Mouse (Mus musculus) G1E (cell line): ENCODE data around the gene Txn1. TPM values are rescaled to one million over a fixed set of nuclear protein-coding genes. Genes with fewer than 3 reads are reported as not detected.

Experiments used
- ATAC-seq: 2 replicates; pipeline ENCODE4 v1.8.0; 2016; ENCODE audit warnings: mild to moderate bottlenecking; ENCODE audit not compliant: insufficient number of reproducible peaks, poor library complexity, low FRiP score, severe bottlenecking; ENCODE audit errors: extremely low read depth
- DNase-seq: peaks from one replicate; pipeline ENCODE4 v3.0.0; 2012; ENCODE audit warnings: low spot score
- H3K27me3 ChIP-seq: 2 replicates; pipeline ENCODE4 v1.6.1; 2012; ENCODE audit warnings: mild to moderate bottlenecking, low read length, inconsistent platforms; ENCODE audit not compliant: insufficient read depth
- H3K36me3 ChIP-seq: replicated peaks from 2 replicates; pipeline ENCODE3; 2012; ENCODE audit warnings: mild to moderate bottlenecking, inconsistent platforms
- H3K4me1 ChIP-seq: 2 replicates; pipeline ENCODE4 v1.6.1; 2012; ENCODE audit warnings: low read depth, low read length, inconsistent platforms, mixed read lengths; ENCODE audit not compliant: insufficient read depth
- H3K4me3 ChIP-seq: 2 replicates; pipeline ENCODE4 v1.5.1; 2012; ENCODE audit warnings: low read depth, mild to moderate bottlenecking, inconsistent platforms, low read length, moderate library complexity, mixed read lengths
- H3K9me3 ChIP-seq: replicated peaks from 2 replicates; pipeline ENCODE4 v1.6.1; 2012; ENCODE audit warnings: inconsistent platforms
- CTCF ChIP-seq: IDR thresholded peaks from 2 replicates; pipeline ENCODE4 v1.5.1; 2012; ENCODE audit warnings: low read depth, low read length, inconsistent platforms, mixed read lengths
- GATA1 ChIP-seq: IDR thresholded peaks from 2 replicates; pipeline ENCODE4 v1.6.1; 2012; ENCODE audit warnings: borderline replicate concordance, low read length, inconsistent platforms, mixed read lengths
- GATA2 ChIP-seq: IDR thresholded peaks from 2 replicates; pipeline ENCODE4 v1.6.1; 2012; ENCODE audit warnings: low read depth, low read length, inconsistent platforms, borderline replicate concordance
- POLR2AphosphoS5 ChIP-seq: IDR thresholded peaks from 2 replicates; pipeline ENCODE4 v1.6.1; 2012; ENCODE audit warnings: low read depth, low read length, inconsistent platforms; ENCODE audit not compliant: insufficient replicate concordance
- TAL1 ChIP-seq: conservative IDR thresholded peaks from 2 replicates; pipeline ENCODE4 v1.6.1; 2012; ENCODE audit warnings: low read depth, low read length, inconsistent platforms, mixed read lengths
- polyA plus RNA-seq: library from polyadenylated mRNA; stranded (reverse); fragments of >175 nt; gene quantifications from 2 replicates; pipeline ENCODE4 v1.2.3, GENCODE M21; 2012
- total RNA-seq, 2 experiments: library from RNA; stranded (forward) in 1 of 2; stranded (reverse) in 1 of 2; fragments of 200-1000 nt in 1 of 2; fragments of >200 nt in 1 of 2; fragmentation: Nextera tagmentation in 1 of 2; gene quantifications; 2 replicates each; pipeline ENCODE4 v1.2.3; 2014 to 2017

Txn1 gene
- total and polyA plus RNA-seq, 3 experiments = 54.6 to 298 (median 189) TPM

DNA sequence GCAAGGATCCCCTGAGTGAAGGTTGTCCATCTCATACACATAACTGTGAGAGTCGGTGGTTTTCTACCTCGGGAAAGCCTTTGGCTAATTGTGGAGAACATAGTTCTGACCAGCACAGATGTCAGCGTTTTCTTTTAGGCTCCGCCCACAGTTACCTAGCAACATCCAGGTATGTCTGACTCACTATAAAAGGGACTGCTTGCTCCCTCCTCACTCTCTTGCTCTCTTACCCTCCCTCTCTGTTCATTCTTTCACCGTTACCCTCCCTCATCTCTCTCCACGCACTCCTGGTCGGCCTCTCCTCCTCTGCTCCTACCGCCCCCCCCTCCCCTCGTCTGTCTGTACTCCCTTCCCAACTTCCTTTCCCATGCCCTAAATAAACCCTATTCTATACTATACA is 51.6 kb downstream of the Txn1 start:
- H3K27me3 ChIP-seq = no peaks in the 10 kb centered on the region
- DNase-seq (no peak), ATAC-seq (no peak)
- no peak for TF ChIP-seq GATA2
- peaks cover 39% of the 10 kb centered on the region for H3K9me3 ChIP-seq
- no peaks in the 10 kb centered on the region for H3K4me1 ChIP-seq
- H3K36me3 ChIP-seq = no peaks in the 10 kb centered on the region
- no peak overlapping the region for H3K4me3 ChIP-seq

DNA sequence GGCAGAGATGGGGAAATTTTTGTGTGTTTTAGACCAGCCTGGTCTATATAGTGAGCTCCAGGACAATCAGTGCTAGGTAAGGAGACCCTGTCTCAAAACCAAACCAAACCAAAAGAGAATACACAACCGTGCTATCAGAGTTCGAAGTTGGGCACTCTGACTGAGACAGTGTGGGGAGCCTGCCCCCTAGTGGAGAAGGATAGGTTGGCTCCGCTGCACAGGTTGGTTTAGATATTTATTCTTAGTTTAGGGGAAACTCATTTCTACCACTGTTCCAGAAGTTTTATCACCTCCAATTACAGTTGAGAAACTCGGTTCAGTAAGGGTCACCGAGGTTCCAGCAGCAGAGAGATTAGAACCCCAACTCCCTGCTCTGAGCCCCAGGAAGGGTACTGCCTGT is 52.0 kb downstream of the Txn1 start:
- ATAC-seq (no peak), DNase-seq (no peak)
- Histone ChIP-seq H3K36me3 (no peaks in the 10 kb centered on the region), H3K27me3 (no peaks in the 10 kb centered on the region), H3K4me3 (no peak overlapping the region), H3K4me1 (no peaks in the 10 kb centered on the region), H3K9me3 (peaks cover 39% of the 10 kb centered on the region)
- TF ChIP-seq GATA2 (no peak), TAL1 (no peak)

DNA sequence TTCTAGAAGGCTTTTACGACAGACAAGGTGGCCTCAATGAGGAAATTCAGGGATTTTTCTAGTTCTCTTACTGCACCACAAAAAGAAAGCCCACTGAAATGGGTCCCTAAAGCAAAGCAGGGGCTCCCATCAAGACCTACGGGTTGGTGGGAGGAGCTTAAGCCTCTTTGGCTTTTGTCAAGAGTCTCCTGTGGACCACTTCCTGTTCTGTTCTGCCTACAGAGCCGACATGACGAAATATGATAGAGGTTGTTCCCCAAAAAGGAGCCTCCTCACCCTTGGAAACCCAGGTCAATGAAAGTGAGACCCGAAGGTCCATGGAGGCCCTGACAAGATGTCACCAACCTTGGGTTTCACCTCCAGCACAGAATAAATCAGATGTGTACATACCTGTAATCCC is 53.6 kb downstream of the Txn1 start:
- Histone ChIP-seq H3K36me3 (no peaks in the 10 kb centered on the region), H3K27me3 (no peaks in the 10 kb centered on the region), H3K4me1 (no peaks in the 10 kb centered on the region), H3K9me3 (peaks cover 30% of the 10 kb centered on the region), H3K4me3 (no peak overlapping the region)
- no peak for TF ChIP-seq TAL1
- no peak for TF ChIP-seq POLR2AphosphoS5
- TF ChIP-seq GATA2 = no peak
- no peak for TF ChIP-seq GATA1
- no peak for TF ChIP-seq CTCF
- no peak for ATAC-seq
- DNase-seq = no peak

DNA sequence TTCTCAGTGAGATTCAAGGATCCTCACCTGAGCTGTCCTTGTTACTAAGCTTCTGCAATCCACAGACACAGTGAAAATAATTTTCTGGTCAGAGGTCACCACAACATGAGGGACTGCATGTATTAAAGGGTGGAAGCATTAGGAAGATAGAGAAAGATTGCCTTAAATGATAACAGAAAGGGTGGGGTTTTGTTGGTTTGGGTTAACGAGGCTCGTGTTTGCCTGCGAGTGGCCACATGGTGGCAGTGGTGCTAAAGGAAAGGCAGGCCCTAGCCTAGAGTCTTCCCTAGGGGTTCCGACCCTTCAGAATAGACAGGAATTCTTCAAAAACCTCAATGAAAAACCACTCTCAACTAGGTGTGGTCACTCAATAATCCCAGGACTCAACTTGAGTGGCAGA is 55.0 kb downstream of the Txn1 start:
- no peak for DNase-seq
- H3K9me3 ChIP-seq = peaks cover 33% of the 10 kb centered on the region
- no peak for TF ChIP-seq POLR2AphosphoS5
- TF ChIP-seq GATA2 = no peak
- no peak for TF ChIP-seq TAL1
- TF ChIP-seq GATA1 = no peak
- TF ChIP-seq CTCF = no peak
- H3K36me3 ChIP-seq = no peaks in the 10 kb centered on the region
- no peak overlapping the region for H3K4me3 ChIP-seq
- no peak for ATAC-seq
- no peaks in the 10 kb centered on the region for H3K4me1 ChIP-seq
- H3K27me3 ChIP-seq = no peaks in the 10 kb centered on the region

DNA sequence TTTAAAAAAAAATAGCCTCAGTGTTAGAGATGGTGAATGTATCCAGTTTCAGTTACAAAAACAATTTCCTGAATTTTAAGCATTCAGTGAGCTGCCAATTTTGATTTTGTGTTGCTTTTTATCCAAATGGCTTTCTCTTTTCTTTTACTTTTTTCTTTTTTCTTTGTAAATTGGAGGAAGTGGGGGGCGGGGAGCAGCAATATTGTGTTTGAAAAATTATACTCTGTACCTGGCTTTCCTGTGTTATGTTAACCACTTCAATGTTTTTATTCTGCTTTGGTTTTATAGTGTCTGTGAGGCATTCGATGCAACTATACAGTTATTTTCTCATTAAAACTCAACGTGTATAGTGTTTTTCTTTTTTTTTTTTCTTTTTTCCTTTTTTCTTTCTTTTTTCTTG is 59.6 kb downstream of the Txn1 start:
- H3K4me3 ChIP-seq = no peak overlapping the region
- H3K9me3 ChIP-seq = peaks cover 28% of the 10 kb centered on the region
- H3K4me1 ChIP-seq = no peaks in the 10 kb centered on the region
- ATAC-seq (no peak), DNase-seq (no peak)
- no peaks in the 10 kb centered on the region for H3K36me3 ChIP-seq
- no peaks in the 10 kb centered on the region for H3K27me3 ChIP-seq
- TF ChIP-seq CTCF (no peak), GATA1 (no peak), GATA2 (no peak), POLR2AphosphoS5 (no peak), TAL1 (no peak)

DNA sequence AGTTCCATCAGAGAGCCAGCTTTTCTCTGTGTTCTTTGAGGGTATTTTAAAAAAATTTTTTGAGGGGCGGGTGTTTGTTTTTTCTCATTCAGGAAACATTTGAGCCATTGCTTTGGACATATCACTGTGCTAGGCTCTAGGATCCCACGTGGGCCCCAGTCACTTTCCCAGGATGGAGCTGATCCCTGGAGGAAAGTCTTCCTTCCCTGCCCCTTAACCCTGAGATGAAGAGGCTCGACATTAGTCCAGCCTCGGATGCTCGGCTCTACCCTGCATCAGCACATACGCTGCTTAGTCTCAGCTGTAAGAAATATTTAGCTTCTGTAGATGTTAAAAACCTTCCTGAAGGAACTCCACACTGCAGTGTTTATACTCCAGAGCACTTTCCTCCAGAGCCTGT is 60.3 kb downstream of the Txn1 start:
- ATAC-seq = no peak
- Histone ChIP-seq H3K4me3 (no peak overlapping the region), H3K27me3 (no peaks in the 10 kb centered on the region), H3K9me3 (peaks cover 31% of the 10 kb centered on the region), H3K36me3 (no peaks in the 10 kb centered on the region), H3K4me1 (no peaks in the 10 kb centered on the region)
- TF ChIP-seq TAL1 (no peak), GATA2 (no peak), POLR2AphosphoS5 (no peak), CTCF (no peak), GATA1 (no peak)
- no peak for DNase-seq

DNA sequence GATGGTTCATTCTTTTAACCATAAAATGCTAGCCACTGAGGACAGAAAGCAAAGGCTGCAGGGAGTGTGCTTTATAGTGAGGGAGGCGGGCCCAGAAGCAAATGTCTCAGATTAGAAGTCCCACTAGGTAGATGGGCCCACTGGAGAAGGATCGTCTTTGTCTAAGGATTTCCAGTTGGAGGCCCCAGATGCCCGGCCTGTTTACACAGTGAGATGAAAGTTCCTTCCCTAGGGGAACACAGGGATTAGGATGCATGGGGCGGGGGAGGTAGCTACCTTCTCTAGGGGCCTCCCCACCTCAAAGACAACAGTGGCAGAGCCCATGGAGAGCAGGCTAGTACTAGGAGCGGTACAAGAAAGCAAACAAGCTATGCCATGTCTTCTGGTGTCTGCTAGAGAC is 61.1 kb downstream of the Txn1 start:
- peaks cover 32% of the 10 kb centered on the region for H3K9me3 ChIP-seq
- H3K4me1 ChIP-seq = no peaks in the 10 kb centered on the region
- H3K27me3 ChIP-seq = no peaks in the 10 kb centered on the region
- no peak for TF ChIP-seq CTCF
- TF ChIP-seq TAL1 = no peak
- no peak for TF ChIP-seq POLR2AphosphoS5
- no peak overlapping the region for H3K4me3 ChIP-seq
- ATAC-seq (no peak), DNase-seq (no peak)
- H3K36me3 ChIP-seq = no peaks in the 10 kb centered on the region

Other genes with a start within 250 kb of the Txn1 start
- not detected in 2 replicates for gene Akap2, start 238.8 kb downstream of the Txn1 start, total RNA-seq (2014; fragmentation: Nextera tagmentation)
- gene Akap2, start 238.8 kb downstream of the Txn1 start, total RNA-seq (2017) = 0.05 and 0.06 TPM in 2 replicates
- not detected in 2 replicates for gene Akap2, start 238.8 kb downstream of the Txn1 start, polyA plus RNA-seq
- gene D630039A03Rik, start 40.1 kb downstream of the Txn1 start, total RNA-seq (2014; fragmentation: Nextera tagmentation) = not detected in 2 replicates
- 0.06 and 0.22 TPM in 2 replicates for gene D630039A03Rik, start 40.1 kb downstream of the Txn1 start, total RNA-seq (2017)
- gene D630039A03Rik, start 40.1 kb downstream of the Txn1 start, polyA plus RNA-seq = not detected in 2 replicates
- gene Txndc8, start 52.7 kb upstream of the Txn1 start, total RNA-seq (2014; fragmentation: Nextera tagmentation) = not detected in 2 replicates
- not detected in 2 replicates for gene Txndc8, start 52.7 kb upstream of the Txn1 start, total RNA-seq (2017)
- gene Txndc8, start 52.7 kb upstream of the Txn1 start, polyA plus RNA-seq = not detected in 2 replicates